Mouse (Mus musculus) embryonic fibroblast, embryonic 13.5 days (primary cell): ENCODE measurements around the gene Isoc2b.

ENCODE experiments used
- CTCF ChIP-seq: IDR thresholded peaks from 2 replicates; pipeline ENCODE4 v1.5.1; 2011; ENCODE audit warnings: mild to moderate bottlenecking, control low read depth, low read length, moderate library complexity, borderline replicate concordance; ENCODE audit not compliant: insufficient read depth
- POLR2A ChIP-seq: IDR thresholded peaks from 2 replicates; pipeline ENCODE4 v1.6.1; 2011; ENCODE audit warnings: low read depth, mild to moderate bottlenecking, control low read depth, low read length, moderate library complexity

GRCm38 (mm10) chr7:4857321-4857720 lies 12.7 kb downstream of the Isoc2b start:
- TF ChIP-seq CTCF (no peak), POLR2A (no peak)
